Mouse (Mus musculus) gastrocnemius, adult 2 months (tissue): ENCODE results near the gene Set. TPM values are rescaled to one million over a fixed set of nuclear protein-coding genes. Genes with fewer than 3 reads are reported as not detected.

Experiments used
- DNase-seq: peaks from one replicate; pipeline ENCODE4 v3.0.0; 2022
- H3K27ac ChIP-seq: fragments of 200-600 bp; 2 replicates; pipeline ENCODE4 v1.8.1; 2022; ENCODE audit warnings: mild to moderate bottlenecking
- H3K4me3 ChIP-seq: fragments of 200-600 bp; 2 replicates; pipeline ENCODE4 v1.8.1; 2022; ENCODE audit warnings: mild to moderate bottlenecking, moderate library complexity
- CTCF ChIP-seq: fragments of 200-600 bp; IDR thresholded peaks from 2 replicates; pipeline ENCODE4 v1.8.1; 2022; ENCODE audit warnings: antibody characterized with exemption, mild to moderate bottlenecking, moderate library complexity
- intact Hi-C: fragments of 180-260 bp; cut with DNase I; formaldehyde crosslinking; loops from one replicate; pipeline ENCODE4 v1.15.1; 2025
- total RNA-seq, 2 experiments: library from RNA; stranded (reverse); gene quantifications; 2 replicates each; pipeline ENCODE4 v1.2.3; 2021

Set gene
- total RNA-seq, 2 experiments from 2014 or later, result 93.8 to 110 TPM

DNA sequence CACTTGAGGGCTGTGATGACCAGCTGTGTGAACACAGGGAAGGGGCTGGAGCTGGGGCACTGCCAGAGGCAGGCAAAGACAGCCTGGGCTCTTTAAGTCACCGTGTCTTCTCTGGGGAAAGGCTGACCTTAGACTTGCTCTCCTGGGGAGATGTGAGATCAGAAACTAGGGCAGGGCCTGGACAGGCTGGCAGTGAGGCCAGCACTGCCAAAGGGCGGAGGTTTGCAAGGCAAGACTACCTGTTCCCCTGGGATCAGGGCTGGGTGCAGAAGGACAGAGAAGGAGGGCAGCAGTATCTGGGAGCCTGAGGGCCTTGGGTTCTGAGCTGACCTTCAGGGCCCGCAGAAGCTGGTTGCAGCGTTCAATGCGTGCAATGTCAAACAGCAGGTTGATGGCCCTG lies 50.5 kb downstream of the Set start:
- no peak for TF ChIP-seq CTCF
- Histone ChIP-seq H3K27ac (no peak overlapping the region), H3K4me3 (no peak overlapping the region)
- intact Hi-C loops, result loop anchor here (10.0 kb wide), 1 partner anchor 57 kb away; no protein-coding TSS in a partner anchor
- DNase-seq, result no peak

DNA sequence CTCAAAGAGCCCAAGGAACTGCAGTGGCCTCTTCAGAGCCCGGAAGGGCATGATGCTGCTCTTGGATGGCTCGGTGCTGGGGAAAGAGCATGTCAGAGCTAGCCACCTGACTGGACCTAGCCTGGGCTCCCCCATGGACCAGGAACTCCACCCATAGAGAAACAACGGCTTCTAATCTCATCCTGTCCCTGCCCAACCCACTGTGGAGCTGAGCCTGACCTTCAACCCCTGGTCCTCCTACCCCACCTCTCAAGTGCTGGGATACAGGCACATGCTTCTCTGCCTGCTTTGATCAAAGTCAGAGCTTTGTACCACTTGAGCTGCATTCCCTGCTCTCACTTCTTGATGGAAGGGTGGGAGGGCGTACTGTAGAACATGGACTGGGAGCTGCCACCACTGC lies 51.1 kb downstream of the Set start:
- Histone ChIP-seq H3K27ac (no peak overlapping the region), H3K4me3 (no peak overlapping the region)
- no peak for TF ChIP-seq CTCF
- intact Hi-C loops, result loop anchor here (10.0 kb wide), 1 partner anchor 57 kb away; no protein-coding TSS in a partner anchor
- DNase-seq, result no peak

DNA sequence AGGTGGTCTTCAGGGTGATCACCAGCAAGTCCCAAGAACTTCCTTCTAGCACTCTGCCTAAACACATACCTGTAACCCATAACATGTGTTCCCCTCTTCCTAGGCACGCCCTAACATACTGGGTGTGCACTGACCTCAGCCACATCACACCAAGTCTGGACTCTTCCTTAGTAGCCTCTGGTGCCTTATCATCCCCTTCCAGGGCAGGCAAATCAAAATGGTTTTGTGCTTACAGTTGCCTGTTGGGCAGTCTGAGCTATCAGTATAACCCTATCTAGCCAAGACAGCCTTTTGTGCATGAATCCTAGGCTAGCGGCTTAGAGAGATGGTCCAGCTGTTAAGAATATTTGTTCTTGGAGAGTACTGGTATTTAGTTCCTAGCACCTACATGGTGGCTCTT lies 54.3 kb downstream of the Set start:
- intact Hi-C loops, result no loop called here
- Histone ChIP-seq H3K4me3 (no peak overlapping the region), H3K27ac (no peak overlapping the region)
- DNase-seq, result no peak
- TF ChIP-seq CTCF, result no peak

DNA sequence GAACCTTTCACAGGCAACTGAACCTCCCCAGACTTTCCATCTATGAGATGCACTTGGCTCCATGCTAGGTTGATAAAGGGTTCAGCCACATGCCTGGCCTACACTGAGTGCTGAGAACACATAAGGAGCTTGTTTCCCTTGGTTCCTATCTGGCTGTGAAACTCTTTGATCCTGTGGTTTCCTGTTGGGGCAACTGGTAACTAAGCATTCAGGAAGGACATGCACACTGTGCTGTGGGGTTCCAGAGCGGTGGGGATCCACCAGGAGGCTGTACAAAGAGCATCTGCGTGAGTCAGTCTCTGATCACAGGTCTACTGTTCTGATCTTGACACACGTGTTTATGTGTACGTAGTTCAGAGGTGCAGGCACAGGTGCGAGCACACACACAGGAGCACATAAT lies 55.4 kb downstream of the Set start:
- DNase-seq, result no peak
- Histone ChIP-seq H3K27ac (no peak overlapping the region), H3K4me3 (no peak overlapping the region)
- no peak for TF ChIP-seq CTCF
- intact Hi-C loops, result no loop called here

DNA sequence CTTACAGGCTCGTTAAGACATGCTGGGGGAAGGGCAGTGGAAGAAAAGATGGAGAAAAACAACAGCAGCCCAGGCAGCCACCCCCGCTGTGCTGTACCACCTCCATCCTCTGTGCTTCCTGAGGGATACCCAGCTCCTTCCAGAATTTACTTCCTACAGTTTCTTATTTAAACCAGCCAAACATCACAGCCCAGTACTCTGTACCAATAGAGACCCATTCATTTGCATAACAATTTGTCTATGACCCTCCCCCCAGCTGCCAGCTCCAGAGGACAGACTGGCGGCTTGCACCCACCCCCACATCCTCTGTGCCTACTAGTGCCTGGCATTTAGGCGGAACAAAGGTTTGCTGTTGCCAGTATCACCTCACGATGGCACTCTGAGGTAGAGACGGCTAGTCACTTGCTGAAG lies 62.5 kb downstream of the Set start:
- no peak for TF ChIP-seq CTCF
- intact Hi-C loops, result no loop called here
- DNase-seq, result no peak

DNA sequence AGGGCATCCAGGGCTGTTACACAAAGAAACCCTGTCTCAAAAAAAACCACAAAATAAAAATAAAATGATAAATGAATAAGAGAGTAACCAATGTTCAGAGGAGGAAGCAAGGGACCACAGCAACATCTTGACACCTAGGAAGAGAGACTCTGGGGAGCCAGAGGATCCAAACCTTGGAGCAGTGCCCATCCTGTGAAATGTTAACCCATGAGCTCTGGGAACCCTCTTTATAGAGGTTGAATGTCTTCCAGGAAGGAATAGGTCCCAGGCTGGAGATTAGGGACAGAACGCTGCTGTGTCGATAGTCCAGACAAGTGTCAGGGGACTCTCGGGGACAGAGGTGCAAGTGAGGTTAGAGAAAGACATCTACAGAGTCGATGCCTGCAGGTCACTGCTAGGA lies 63.1 kb downstream of the Set start:
- no peak for TF ChIP-seq CTCF
- no peak overlapping the region for H3K4me3 ChIP-seq
- intact Hi-C loops, result no loop called here
- no peak for DNase-seq
- no peak overlapping the region for H3K27ac ChIP-seq

More for the DNA sequence above, 62.5 kb downstream of the Set start:
- Histone ChIP-seq H3K4me3 (no peak overlapping the region), H3K27ac (no peak overlapping the region)

Other genes with a start within 250 kb of the Set start
- gene Urm1, start 237.3 kb upstream of the Set start, total RNA-seq, result 10 to 100 TPM; 29.6 to 31.3 TPM
- 1 to 10 TPM; 2.2 to 4.6 TPM for gene Cercam, start 188.2 kb upstream of the Set start, total RNA-seq
- 10 to 100 TPM; 11.9 to 12.7 TPM for gene Odf2, start 168.2 kb upstream of the Set start, total RNA-seq
- 10 to 100 TPM; 23.2 to 28.3 TPM for gene Gle1, start 122.0 kb upstream of the Set start, total RNA-seq
- gene Sptan1, start 91.8 kb upstream of the Set start, total RNA-seq, result 10 to 100 TPM; 41.8 to 62.1 TPM
- 1 to 10 TPM; 4.4 to 5.0 TPM for gene Wdr34, start 8.5 kb upstream of the Set start, total RNA-seq
- 1 to 10 TPM; 3.6 to 4.1 TPM for gene Pkn3, start 20.3 kb downstream of the Set start, total RNA-seq
- gene Zdhhc12, start 36.3 kb downstream of the Set start, total RNA-seq, result 1 to 10 TPM; 2.0 to 3.5 TPM
- gene Zer1, start 67.2 kb downstream of the Set start, total RNA-seq, result 10 to 100 TPM; 23.1 to 25.2 TPM
- gene Tbc1d13, start 76.4 kb downstream of the Set start, total RNA-seq, result 10 to 100 TPM; 12.9 to 17.5 TPM
- gene Endog, start 114.1 kb downstream of the Set start, total RNA-seq, result 10 to 100 TPM; 50.8 to 67.6 TPM
- gene Spout1, start 121.1 kb downstream of the Set start, total RNA-seq, result 1 to 10 TPM; 4.2 to 4.5 TPM
- 10 to 100 TPM; 23.4 to 30.3 TPM for gene Kyat1, start 148.5 kb downstream of the Set start, total RNA-seq
- gene Lrrc8a, start 180.3 kb downstream of the Set start, total RNA-seq, result 10 to 100 TPM; 19.6 to 37.9 TPM
- 1 to 10 TPM; 1.1 to 1.4 TPM for gene Gm28035, start 183.2 kb downstream of the Set start, total RNA-seq
- gene Phyhd1, start 208.8 kb downstream of the Set start, total RNA-seq, result 10 to 100 TPM; 27.8 to 34.5 TPM
- gene Gm28038, start 223.7 kb downstream of the Set start, total RNA-seq, result 1 to 10 TPM in 1 of 2 experiments, not detected in 1; 1.8 TPM
- gene Dolk, start 229.0 kb downstream of the Set start, total RNA-seq, result 10 to 100 TPM; 20.2 to 21.0 TPM
- 1 to 10 TPM; 8.4 to 9.9 TPM for gene Nup188, start 229.0 kb downstream of the Set start, total RNA-seq